Mouse (Mus musculus) hindbrain, embryonic 10.5 days (tissue): ENCODE results near the gene Smg5. TPM values are rescaled to one million over a fixed set of nuclear protein-coding genes. Genes with fewer than 3 reads are reported as not detected.
A peak's percentile ranks its signal among the peaks of the same experiment; 100 is the strongest.
"Not testable (repeated sequence)": the region's sequence is repeated elsewhere in the genome, so short reads cannot be mapped to it uniquely, and the experiment has no call there.

Experiments used
- DNase-seq: peaks from one replicate; pipeline ENCODE4 v3.0.0-alpha.2; 2017; ENCODE audit warnings: low spot score
- H3K27ac ChIP-seq: fragments of 300-500 bp; sonication (generic); 2 replicates; pipeline ENCODE4 v1.5.1; 2016; ENCODE audit warnings: mild to moderate bottlenecking, moderate library complexity
- H3K27me3 ChIP-seq: fragments of 300-500 bp; sonication (generic); 2 replicates; pipeline ENCODE4 v1.6.1; 2016; ENCODE audit warnings: mild to moderate bottlenecking; ENCODE audit not compliant: poor library complexity, insufficient read depth, severe bottlenecking
- H3K36me3 ChIP-seq: fragments of 300-500 bp; sonication (generic); 2 replicates; pipeline ENCODE4 v1.6.1; 2016; ENCODE audit warnings: mild to moderate bottlenecking, moderate library complexity
- H3K4me1 ChIP-seq: fragments of 300-500 bp; sonication (generic); replicated peaks from 2 replicates; pipeline ENCODE4 v1.6.1; 2016; ENCODE audit warnings: mild to moderate bottlenecking
- H3K4me3 ChIP-seq: fragments of 300-500 bp; sonication (generic); 2 replicates; pipeline ENCODE4 v1.5.1; 2016; ENCODE audit warnings: mild to moderate bottlenecking, moderate library complexity
- H3K9me3 ChIP-seq: fragments of 300-500 bp; sonication (generic); 2 replicates; pipeline ENCODE4 v1.6.1; 2016; ENCODE audit warnings: mild to moderate bottlenecking, moderate library complexity
- WGBS: fragments of 180-500 bp; shearing (Covaris S2); methylation state at CpG from one replicate; pipeline ENCODE4 v1.1.7; 2016; 5-methylcytosine and 5-hydroxymethylcytosine counted together
- polyA plus RNA-seq: library from polyadenylated mRNA; unstranded; fragments of >200 nt; fragmentation: Nextera tagmentation; extraction: Ambion mirVana; gene quantifications from 2 replicates; pipeline ENCODE4 v1.2.1, GENCODE M21; 2016

Smg5 gene
- polyA plus RNA-seq, 1 experiment from 2014 or later: 87.8 TPM

- H3K27me3 ChIP-seq, H3K36me3 ChIP-seq, H3K9me3 ChIP-seq: not testable (repeated sequence)
- Histone ChIP-seq H3K4me1 (peaks cover 11% of the 10 kb centered on the region), H3K4me3 (peak overlapping the region; percentile 45), H3K27ac (peak overlapping the region; percentile 86)
- WGBS: 6% methylated on average over 22 of the region's 22 CpGs
- peak; percentile 74 for DNase-seq
Observed at GRCm38 (mm10) chr3:88381389-88382315, 45.6 kb downstream of the Smg5 start.

- H3K36me3 ChIP-seq, DNase-seq, H3K27me3 ChIP-seq, H3K27ac ChIP-seq, H3K4me3 ChIP-seq, H3K9me3 ChIP-seq: not testable (repeated sequence)
- WGBS: 56% methylated on average over 2 of the region's 7 CpGs
- H3K4me1 ChIP-seq: peaks cover 11% of the 10 kb centered on the region
Observed at GRCm38 (mm10) chr3:88382383-88382782, 46.3 kb downstream of the Smg5 start.

DNA sequence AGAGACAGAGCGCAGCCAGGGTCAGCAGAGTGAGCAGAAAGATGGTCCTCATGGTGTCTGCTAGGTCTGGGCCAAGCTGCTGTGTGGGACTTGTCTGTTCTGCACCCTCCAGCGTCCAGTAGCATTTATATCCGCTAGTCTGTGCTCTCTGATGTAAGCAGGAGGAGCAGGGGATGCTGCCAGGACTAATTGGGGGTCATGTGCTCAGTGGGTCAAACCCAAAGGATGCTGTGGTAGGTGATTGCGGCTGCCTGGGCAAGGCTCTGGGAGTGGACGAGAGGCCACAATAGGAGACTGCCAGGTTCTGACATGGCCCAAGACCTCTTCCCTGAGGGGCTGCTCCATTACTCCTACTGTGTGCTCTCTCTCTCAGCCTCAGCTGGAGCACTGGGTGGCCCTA is 48.3 kb downstream of the Smg5 start, which contains the start of gene Bglap:
TSS of gene Bglap (minus strand) at position 101 of the 400 bp plus-strand sequence.
- no peak within 1 kb of the TSS for H3K27ac ChIP-seq
- H3K4me1 ChIP-seq: peaks cover 11% of the 10 kb centered on the region
- DNase-seq: no peak
- H3K4me3 ChIP-seq: no peak within 1 kb of the TSS
- no peaks in the 10 kb centered on the region for H3K9me3 ChIP-seq
- H3K27me3 ChIP-seq: no peaks in the 10 kb centered on the region
- no peaks in the 10 kb centered on the region for H3K36me3 ChIP-seq
- 79% methylated on average over 5 of the region's 5 CpGs for WGBS

GRCm38 (mm10) chr3:88393776-88394375 is 57.8 kb downstream of the Smg5 start:
- H3K27ac ChIP-seq: no peak overlapping the region
- no peaks in the 10 kb centered on the region for H3K27me3 ChIP-seq
- no peak for DNase-seq
- peaks cover 69% of the 10 kb centered on the region for H3K36me3 ChIP-seq
- no peaks in the 10 kb centered on the region for H3K9me3 ChIP-seq
- no peak overlapping the region for H3K4me3 ChIP-seq
- H3K4me1 ChIP-seq: 0 out of 2 replicates have a peak, but pooled peaks cover 3% of the 10 kb centered on the region
- 92% methylated on average over 9 of the region's 9 CpGs for WGBS

GRCm38 (mm10) chr3:88395288-88395687 is 59.2 kb downstream of the Smg5 start:
- H3K4me1 ChIP-seq: 0 out of 2 replicates have a peak, but pooled peaks cover 7% of the 10 kb centered on the region
- no peak overlapping the region for H3K27ac ChIP-seq
- no peaks in the 10 kb centered on the region for H3K27me3 ChIP-seq
- WGBS: 98% methylated on average over 6 of the region's 6 CpGs
- no peak for DNase-seq
- peaks cover 77% of the 10 kb centered on the region for H3K36me3 ChIP-seq
- no peak overlapping the region for H3K4me3 ChIP-seq
- no peaks in the 10 kb centered on the region for H3K9me3 ChIP-seq

- peaks cover 76% of the 10 kb centered on the region for H3K36me3 ChIP-seq
Observed at GRCm38 (mm10) chr3:88395742-88396141, 59.7 kb downstream of the Smg5 start.

GRCm38 (mm10) chr3:88398666-88399065 is 62.6 kb downstream of the Smg5 start:
- peak overlapping the region; percentile 23; the same call in 1 of the 2 replicates for H3K27ac ChIP-seq
- H3K9me3 ChIP-seq: no peaks in the 10 kb centered on the region
- H3K4me1 ChIP-seq: 0 out of 2 replicates have a peak, but pooled peaks cover 7% of the 10 kb centered on the region
- WGBS: 76% methylated on average over 2 of the region's 2 CpGs
- no peak overlapping the region for H3K4me3 ChIP-seq
- H3K27me3 ChIP-seq: no peaks in the 10 kb centered on the region
- DNase-seq: peak; percentile 17
- peaks cover 81% of the 10 kb centered on the region for H3K36me3 ChIP-seq

More at GRCm38 (mm10) chr3:88395742-88396141, 59.7 kb downstream of the Smg5 start:
- whole genome bisulfite sequencing: 90% methylated on average over 8 of the region's 8 CpGs
- Histone ChIP-seq H3K9me3 (no peaks in the 10 kb centered on the region), H3K27me3 (no peaks in the 10 kb centered on the region), H3K4me3 (no peak overlapping the region), H3K27ac (no peak overlapping the region), H3K4me1 (0 out of 2 replicates have a peak, but pooled peaks cover 7% of the 10 kb centered on the region)
- no peak for DNase-seq

- 90% methylated on average over 10 of the region's 10 CpGs for whole genome bisulfite sequencing
- no peaks in the 10 kb centered on the region for H3K9me3 ChIP-seq
- H3K36me3 ChIP-seq: peaks cover 47% of the 10 kb centered on the region
Observed at GRCm38 (mm10) chr3:88403522-88404230, 67.6 kb downstream of the Smg5 start.

GRCm38 (mm10) chr3:88407090-88407489 is 71.0 kb downstream of the Smg5 start:
- WGBS: 7% methylated on average over 2 of the region's 2 CpGs
- peaks cover 35% of the 10 kb centered on the region for H3K36me3 ChIP-seq
- H3K27me3 ChIP-seq: no peaks in the 10 kb centered on the region
- no peak overlapping the region for H3K27ac ChIP-seq
- peaks cover 38% of the 10 kb centered on the region for H3K4me1 ChIP-seq
- no peaks in the 10 kb centered on the region for H3K9me3 ChIP-seq
- H3K4me3 ChIP-seq: no peak overlapping the region
- DNase-seq: peak; percentile 74

More at GRCm38 (mm10) chr3:88403522-88404230, 67.6 kb downstream of the Smg5 start:
- Histone ChIP-seq H3K4me1 (peaks cover 25% of the 10 kb centered on the region), H3K27ac (no peak overlapping the region), H3K4me3 (no peak overlapping the region), H3K27me3 (no peaks in the 10 kb centered on the region)
- DNase-seq: no peak

DNA sequence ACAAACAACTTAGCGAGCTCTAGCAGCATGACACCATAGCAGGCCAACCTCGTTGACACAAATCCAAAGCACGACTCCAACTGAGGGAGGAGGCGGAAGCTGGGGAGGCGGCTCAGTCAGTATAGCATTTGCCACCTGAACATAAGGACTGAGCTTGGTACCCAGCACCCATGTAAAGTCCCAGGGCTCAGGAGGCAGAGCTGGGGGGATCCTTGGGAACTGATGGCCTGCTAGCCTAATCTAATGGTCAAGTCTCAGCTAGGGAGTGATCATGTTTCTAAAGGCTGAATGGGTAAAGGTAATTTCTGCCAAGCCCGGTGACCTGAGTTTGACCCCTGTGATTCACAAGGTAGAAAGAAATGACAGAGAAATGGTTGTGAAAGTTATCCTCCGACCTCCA is 71.5 kb downstream of the Smg5 start:
- Histone ChIP-seq H3K36me3 (peaks cover 35% of the 10 kb centered on the region), H3K4me3 (no peak overlapping the region), H3K27ac (no peak overlapping the region), H3K27me3 (no peaks in the 10 kb centered on the region), H3K4me1 (peaks cover 38% of the 10 kb centered on the region), H3K9me3 (no peaks in the 10 kb centered on the region)
- DNase-seq: no peak
- WGBS: 62% methylated on average over 7 of the region's 7 CpGs

- no peak for DNase-seq
- H3K4me1 ChIP-seq: peaks cover 38% of the 10 kb centered on the region
- H3K36me3 ChIP-seq: peaks cover 35% of the 10 kb centered on the region
- 68% methylated on average over 5 of the region's 5 CpGs for WGBS
- no peaks in the 10 kb centered on the region for H3K9me3 ChIP-seq
- H3K27ac ChIP-seq: peak overlapping the region; percentile 98
- peak overlapping the region; percentile 89 for H3K4me3 ChIP-seq
- no peaks in the 10 kb centered on the region for H3K27me3 ChIP-seq
Observed at GRCm38 (mm10) chr3:88408953-88409352, 72.9 kb downstream of the Smg5 start.

- H3K4me1 ChIP-seq: peaks cover 38% of the 10 kb centered on the region
- peak; percentile 94 for DNase-seq
- peak within 1 kb of the TSS; percentile 89 for H3K4me3 ChIP-seq
- H3K36me3 ChIP-seq: peaks cover 37% of the 10 kb centered on the region
- no peaks in the 10 kb centered on the region for H3K27me3 ChIP-seq
- WGBS: under 1% methylated on average over 54 of the region's 54 CpGs
- H3K9me3 ChIP-seq: no peaks in the 10 kb centered on the region
- H3K27ac ChIP-seq: peak within 1 kb of the TSS; percentile 98
Observed at GRCm38 (mm10) chr3:88409741-88410644, 73.9 kb downstream of the Smg5 start, which contains the start of gene Pmf1. Gene Pmf1, minus strand, starts transcription at chr3:88410331.
